23 mouse cellular contexts compared by ENCODE assay signal in genomic region chr1:132626125-132626756, GRCm38 (mm10).
DNase-seq lines count a peak whose midpoint lies in the region; ATAC-seq lines count a peak whose summit lies in the region.
"Had no signal": no experiment of that assay in that cellular context is flagged by ENCODE, and none has a peak within 500 bp of the region (broad histone marks: within the 10 kb centered on the region; RNA-seq: fewer than 3 reads in every experiment).

No protein-coding gene starts in this region.

- H3K27me3 ChIP-seq in limb, embryonic 11.5 days (ENCODE audit: control insufficient read depth, insufficient read depth, low read length) = no peaks in the 10 kb centered on the region
- H3K27me3 ChIP-seq in limb, embryonic 10.5 days (ENCODE audit: low read depth, poor library complexity, severe bottlenecking) = peaks cover 47% of the 10 kb centered on the region
- H3K27me3 ChIP-seq in hindbrain, embryonic 13.5 days = no peaks in the 10 kb centered on the region
- H3K27me3 ChIP-seq in midbrain, embryonic 15.5 days (replicated peaks) = no peaks in the 10 kb centered on the region
- H3K27me3 ChIP-seq: embryonic facial prominence, embryonic 13.5 days; lung, embryonic 15.5 days had no signal

- 42% methylated on average over 7 of the region's 7 CpGs for WGBS in limb, embryonic 11.5 days
- 50% methylated on average over 7 of the region's 7 CpGs for WGBS in limb, embryonic 10.5 days
- WGBS in hindbrain, embryonic 13.5 days = 47% methylated on average over 7 of the region's 7 CpGs
- WGBS in midbrain, embryonic 15.5 days = 46% methylated on average over 7 of the region's 7 CpGs

- no peak for ATAC-seq in limb, embryonic 11.5 days (ENCODE audit: insufficient number of reproducible peaks, low FRiP score, low TSS enrichment, low read depth)
- peak; percentile 55; the same call in 1 of the 2 replicates for ATAC-seq in hindbrain, embryonic 13.5 days (ENCODE audit: low FRiP score)
- no peak for ATAC-seq in midbrain, embryonic 15.5 days (replicated peaks)
- ATAC-seq in CD4-positive, CD25-positive, alpha-beta regulatory T cell, adult 4 months = no peak

- H3K4me3 ChIP-seq in limb, embryonic 11.5 days (ENCODE audit: low read depth, low read length) = no peak overlapping the region
- no peak overlapping the region for H3K4me3 ChIP-seq in limb, embryonic 10.5 days
- no peak overlapping the region for H3K4me3 ChIP-seq in hindbrain, embryonic 13.5 days
- H3K4me3 ChIP-seq in midbrain, embryonic 15.5 days = no peak overlapping the region
- H3K4me3 ChIP-seq: embryonic facial prominence, embryonic 13.5 days; gastrocnemius, adult 2 months; limb, embryonic 13.5 days; liver, embryonic 13.5 days; lung, embryonic 15.5 days had no signal

- no peak overlapping the region for H3K9ac ChIP-seq in limb, embryonic 11.5 days (ENCODE audit: low read length)
- no peak overlapping the region for H3K9ac ChIP-seq in hindbrain, embryonic 13.5 days
- H3K9ac ChIP-seq in midbrain, embryonic 15.5 days = no peak overlapping the region
- H3K9ac ChIP-seq: embryonic facial prominence, embryonic 13.5 days; limb, embryonic 13.5 days; liver, embryonic 13.5 days; lung, embryonic 15.5 days had no signal

- H3K27ac ChIP-seq in limb, embryonic 11.5 days (replicated peaks; ENCODE audit: low read depth, low read length) = no peak overlapping the region
- no peak overlapping the region for H3K27ac ChIP-seq in limb, embryonic 10.5 days
- peak overlapping the region; percentile 72 for H3K27ac ChIP-seq in hindbrain, embryonic 13.5 days
- H3K27ac ChIP-seq in midbrain, embryonic 15.5 days = 0 out of 2 replicates have a peak overlapping the region, but pooled peaks have one; percentile 31
- H3K27ac ChIP-seq: embryonic facial prominence, embryonic 13.5 days; gastrocnemius, adult 2 months; limb, embryonic 13.5 days; liver, embryonic 13.5 days; lung, embryonic 15.5 days; macrophage had no signal

- no peaks in the 10 kb centered on the region for H3K36me3 ChIP-seq in limb, embryonic 11.5 days (ENCODE audit: control insufficient read depth, insufficient read depth, low read length)
- H3K36me3 ChIP-seq in limb, embryonic 10.5 days = no peaks in the 10 kb centered on the region
- peaks cover 57% of the 10 kb centered on the region for H3K36me3 ChIP-seq in hindbrain, embryonic 13.5 days
- H3K36me3 ChIP-seq in midbrain, embryonic 15.5 days (replicated peaks) = peaks cover 13% of the 10 kb centered on the region; the same call in 1 of the 2 replicates
- H3K36me3 ChIP-seq: embryonic facial prominence, embryonic 13.5 days; G1E; limb, embryonic 13.5 days; liver, embryonic 13.5 days; lung, embryonic 15.5 days had no signal

- no peak overlapping the region for H3K4me2 ChIP-seq in limb, embryonic 11.5 days (ENCODE audit: low read depth, severe bottlenecking)
- no peak overlapping the region for H3K4me2 ChIP-seq in hindbrain, embryonic 13.5 days
- H3K4me2 ChIP-seq in midbrain, embryonic 15.5 days = no peak overlapping the region
- H3K4me2 ChIP-seq: embryonic facial prominence, embryonic 13.5 days; heart, embryonic 11.5 days; limb, embryonic 13.5 days; liver, embryonic 13.5 days; lung, embryonic 15.5 days had no signal

- DNase-seq in embryo, embryonic 10.5 days (ENCODE audit: low spot score) = peak; percentile 26
- DNase-seq in embryo, embryonic 10 days (ENCODE audit: low spot score) = no peak
- DNase-seq in limb, embryonic 11.5 days (ENCODE audit: low spot score) = peak; percentile 35
- DNase-seq in limb, embryonic 10.5 days (ENCODE audit: low spot score) = no peak
- DNase-seq in kidney, adult 8-10 months = no peak
- DNase-seq: adrenal gland, postnatal 14 days; cerebellum, adult 11-12 months; cerebellum, postnatal 36 days; gastrocnemius, adult 2 months; heart, postnatal 10 days; kidney, adult 9 months; kidney, postnatal 25 days; layer of hippocampus, adult 9-11 months; liver, embryonic 13.5 days had no signal

- peaks cover 15% of the 10 kb centered on the region for H3K4me1 ChIP-seq in limb, embryonic 11.5 days (ENCODE audit: control insufficient read depth, insufficient read depth, low read length)
- H3K4me1 ChIP-seq in limb, embryonic 10.5 days = peaks cover 46% of the 10 kb centered on the region
- H3K4me1 ChIP-seq in hindbrain, embryonic 13.5 days (replicated peaks) = peaks cover 33% of the 10 kb centered on the region
- H3K4me1 ChIP-seq in midbrain, embryonic 15.5 days = 0 out of 2 replicates have a peak, but pooled peaks cover 4% of the 10 kb centered on the region
- H3K4me1 ChIP-seq: liver, embryonic 13.5 days; lung, embryonic 15.5 days had no signal

- no peaks in the 10 kb centered on the region for H3K9me3 ChIP-seq in limb, embryonic 11.5 days (ENCODE audit: control insufficient read depth, low read length)
- H3K9me3 ChIP-seq in limb, embryonic 10.5 days (replicated peaks) = no peaks in the 10 kb centered on the region
- no peaks in the 10 kb centered on the region for H3K9me3 ChIP-seq in hindbrain, embryonic 13.5 days
- H3K9me3 ChIP-seq in midbrain, embryonic 15.5 days = no peaks in the 10 kb centered on the region
- H3K9me3 ChIP-seq: embryonic facial prominence, embryonic 13.5 days; G1E; limb, embryonic 13.5 days; liver, embryonic 13.5 days; lung, embryonic 15.5 days had no signal

Comparison
In these comparisons a context has a peak if more than half of its experiments do, and no peak if none do; other contexts are left out.
1. DNase-seq: peak in embryo, embryonic 10.5 days (single experiment) and limb, embryonic 11.5 days (single experiment); none in embryo, embryonic 10 days (single experiment), limb, embryonic 10.5 days (single experiment) and kidney, adult 8-10 months (0 of 2).
2. H3K27ac ChIP-seq: peak in hindbrain, embryonic 13.5 days (single experiment) and midbrain, embryonic 15.5 days (single experiment); none in limb, embryonic 11.5 days (single experiment) and limb, embryonic 10.5 days (single experiment).